Mouse (Mus musculus) olfactory bulb, adult 2 months (tissue): ENCODE data around the gene Ndrg3. TPM values are rescaled to one million over a fixed set of nuclear protein-coding genes. Genes with fewer than 3 reads are reported as not detected.
"Not testable (repeated sequence)": the region's sequence is repeated elsewhere in the genome, so short reads cannot be mapped to it uniquely, and the experiment has no call there.

Experiments
- H3K27ac ChIP-seq: fragments of 200-500 bp; 2 replicates; pipeline ENCODE4 v1.5.1; 2012; ENCODE audit warnings: low read depth, low read length; ENCODE audit not compliant: insufficient read depth
- H3K4me1 ChIP-seq: fragments of 200-500 bp; 2 replicates; pipeline ENCODE4 v1.6.1; 2012; ENCODE audit warnings: low read length; ENCODE audit not compliant: control insufficient read depth, insufficient read depth
- H3K4me3 ChIP-seq: fragments of 200-500 bp; 2 replicates; pipeline ENCODE4 v1.5.1; 2012; ENCODE audit warnings: mild to moderate bottlenecking, low read depth, low read length, moderate library complexity; ENCODE audit not compliant: insufficient read depth
- CTCF ChIP-seq: fragments of 200-500 bp; IDR thresholded peaks from 2 replicates; pipeline ENCODE4 v1.5.1; 2012; ENCODE audit warnings: low read depth, mild to moderate bottlenecking, low read length, moderate library complexity; ENCODE audit not compliant: insufficient read depth
- POLR2A ChIP-seq: fragments of 200-500 bp; IDR thresholded peaks from 2 replicates; pipeline ENCODE4 v1.6.1; 2012; ENCODE audit warnings: mild to moderate bottlenecking, low read depth, low read length, moderate library complexity; ENCODE audit not compliant: insufficient read depth
- WGBS: fragments of 180-500 bp; shearing (Covaris S2); methylation state at CpG from one replicate; pipeline ENCODE4 v1.1.7; 2018; 5-methylcytosine and 5-hydroxymethylcytosine counted together
- polyA plus RNA-seq: library from polyadenylated mRNA; stranded (reverse); fragments of >200 nt; gene quantifications from 2 replicates; pipeline ENCODE4 v1.2.4, GENCODE M21; 2012; ENCODE audit warnings: low replicate concordance; ENCODE audit not compliant: missing spikeins, insufficient read depth, insufficient read length

The Ndrg3 gene
- polyA plus RNA-seq, 1 experiment: 187 TPM

- WGBS: 58% methylated on average over 4 of the region's 4 CpGs
- H3K4me1 ChIP-seq: no peaks in the 10 kb centered on the region
- TF ChIP-seq POLR2A: no peak
- no peak for TF ChIP-seq CTCF
- no peak overlapping the region for H3K4me3 ChIP-seq
- no peak overlapping the region for H3K27ac ChIP-seq
Measured at GRCm38 (mm10) chr2:156918562-156918961, 73.3 kb downstream of the Ndrg3 start.

- WGBS: 94% methylated on average over 3 of the region's 3 CpGs
- Histone ChIP-seq H3K4me1 (no peaks in the 10 kb centered on the region), H3K4me3 (no peak overlapping the region), H3K27ac (no peak overlapping the region)
- no peak for TF ChIP-seq POLR2A
Measured at GRCm38 (mm10) chr2:156916419-156917125, 75.3 kb downstream of the Ndrg3 start.

GRCm38 (mm10) chr2:156915559-156915958, 76.3 kb downstream of the Ndrg3 start:
- WGBS: 74% methylated on average over 3 of the region's 3 CpGs
- Histone ChIP-seq H3K27ac (no peak overlapping the region), H3K4me1 (no peaks in the 10 kb centered on the region), H3K4me3 (no peak overlapping the region)
- TF ChIP-seq CTCF: no peak
- TF ChIP-seq POLR2A: no peak

DNA sequence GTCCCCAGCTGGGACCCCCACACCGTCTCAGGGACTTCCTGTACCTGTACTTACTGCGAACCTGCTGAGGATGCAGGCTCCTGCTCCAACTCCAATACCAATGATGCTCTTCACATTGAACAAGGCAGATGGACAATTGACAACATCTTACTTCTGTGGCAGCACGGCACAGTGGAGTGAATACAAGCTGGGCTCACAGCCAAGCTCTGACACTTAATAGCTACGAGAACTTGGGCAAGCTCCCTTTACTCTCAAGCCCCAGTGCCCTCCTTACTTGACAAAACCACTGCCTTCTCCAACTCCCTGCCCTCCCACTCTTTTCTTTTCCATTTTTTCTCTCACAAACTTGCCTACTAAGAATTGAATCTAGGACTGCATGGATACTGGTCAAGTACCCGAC, 78.7 kb downstream of the Ndrg3 start:
- 52% methylated on average over 5 of the region's 5 CpGs for WGBS

DNA sequence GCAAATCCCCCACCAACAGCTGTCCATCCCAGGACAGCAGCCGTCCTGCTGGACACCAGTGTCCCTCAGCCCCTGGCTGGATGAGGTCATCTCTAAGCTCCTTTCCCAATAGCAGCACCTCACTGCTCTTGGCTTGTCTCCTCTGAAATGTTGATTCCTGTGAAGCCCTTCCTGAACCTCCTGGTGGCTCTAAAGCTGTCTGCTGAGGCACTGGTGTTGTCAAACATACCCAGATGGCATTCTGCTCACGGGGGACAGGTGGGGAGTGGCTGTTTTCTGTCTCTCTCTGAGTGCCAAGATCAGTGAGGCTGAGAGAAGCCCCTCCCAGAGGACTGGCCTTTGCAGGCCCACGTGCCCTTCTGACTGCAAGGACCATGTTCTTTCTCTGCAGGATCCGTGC, 85.9 kb downstream of the Ndrg3 start:
- H3K4me3 ChIP-seq, H3K4me1 ChIP-seq, H3K27ac ChIP-seq: not testable (repeated sequence)
- 64% methylated on average over 4 of the region's 4 CpGs for WGBS

More for the DNA sequence above, 78.7 kb downstream of the Ndrg3 start:
- TF ChIP-seq POLR2A (no peak), CTCF (no peak)
- Histone ChIP-seq H3K4me3 (no peak overlapping the region), H3K4me1 (no peaks in the 10 kb centered on the region), H3K27ac (no peak overlapping the region)

- WGBS: 42% methylated on average over 6 of the region's 6 CpGs
- Histone ChIP-seq H3K4me3 (no peak overlapping the region), H3K4me1 (peaks cover 3% of the 10 kb centered on the region; the same call in 1 of the 2 replicates), H3K27ac (no peak overlapping the region)
- TF ChIP-seq CTCF: no peak
- TF ChIP-seq POLR2A: no peak
Measured at GRCm38 (mm10) chr2:156904976-156905717, 86.7 kb downstream of the Ndrg3 start.

- Histone ChIP-seq H3K27ac (no peak overlapping the region), H3K4me3 (no peak overlapping the region), H3K4me1 (peaks cover 3% of the 10 kb centered on the region; the same call in 1 of the 2 replicates)
- TF ChIP-seq POLR2A: no peak
- no peak for TF ChIP-seq CTCF
- WGBS: 57% methylated on average over 2 of the region's 2 CpGs
Measured at GRCm38 (mm10) chr2:156903367-156903766, 88.5 kb downstream of the Ndrg3 start.

- 73% methylated on average over 4 of the region's 4 CpGs for WGBS
- not testable (repeated sequence) for H3K4me3 ChIP-seq, H3K27ac ChIP-seq, H3K4me1 ChIP-seq
Measured at GRCm38 (mm10) chr2:156902411-156902810, 89.4 kb downstream of the Ndrg3 start.

DNA sequence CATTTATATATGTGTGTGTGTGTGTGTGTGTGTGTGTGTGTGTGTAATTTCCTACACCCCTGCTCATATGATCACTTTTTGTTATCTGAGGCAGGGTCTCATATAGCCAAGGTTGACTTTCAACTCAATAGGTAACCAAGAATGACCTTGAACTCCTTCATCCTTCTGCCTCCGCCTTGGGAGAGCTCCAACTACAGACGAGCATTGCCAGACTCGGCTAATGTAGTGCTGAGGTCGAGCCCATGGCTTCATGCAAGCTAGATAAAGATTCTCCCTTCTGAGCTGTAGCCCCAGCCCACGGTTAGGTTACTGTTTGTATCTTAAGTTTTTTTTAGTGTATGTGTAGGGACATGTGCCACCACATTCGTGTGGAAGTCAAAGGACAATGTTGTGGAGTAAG, 90.0 kb downstream of the Ndrg3 start:
- H3K4me3 ChIP-seq: no peak overlapping the region
- TF ChIP-seq CTCF (no peak), POLR2A (no peak)
- 82% methylated on average over 6 of the region's 6 CpGs for WGBS
- no peaks in the 10 kb centered on the region for H3K4me1 ChIP-seq
- H3K27ac ChIP-seq: no peak overlapping the region
